Mouse (Mus musculus): ENCODE data around the gene Capza2. TPM values are rescaled to one million over a fixed set of nuclear protein-coding genes. Genes with fewer than 3 reads are reported as not detected.

The Capza2 gene
- total and polyA plus RNA-seq, 3 experiments = 67.8 to 251 (median 84.7) TPM

DNA sequence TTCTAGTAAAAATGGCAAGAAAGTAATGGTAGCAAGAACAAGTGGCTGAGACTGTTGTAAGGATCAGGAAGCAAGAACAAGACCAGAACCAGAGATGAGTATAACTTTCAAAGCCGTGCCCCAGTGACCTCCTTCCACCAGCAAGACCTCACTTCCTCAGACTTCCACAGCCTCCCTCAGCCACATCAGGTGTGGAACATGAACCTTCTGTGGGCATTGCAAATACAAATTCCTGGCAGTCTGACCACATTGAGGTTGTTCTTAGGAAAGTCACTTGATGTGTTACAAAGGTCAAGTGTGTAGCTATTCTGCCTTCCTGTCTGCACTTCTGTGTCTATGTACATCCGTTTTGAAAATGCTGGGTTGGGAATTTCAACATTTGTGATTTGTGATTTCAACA, 16.1 kb downstream of the Capza2 start (continued):
- TF ChIP-seq KAT2A (conservative IDR thresholded peaks at IDR 0.05; ENCODE audit: low read depth, low read length) = no peak
- TF ChIP-seq ELF1 (IDR thresholded peaks at IDR 0.05; ENCODE audit: low read depth, low read length) = no peak
- no peak for TF ChIP-seq POLR2AphosphoS2 (IDR thresholded peaks at IDR 0.05; ENCODE audit: low read length)

DNA sequence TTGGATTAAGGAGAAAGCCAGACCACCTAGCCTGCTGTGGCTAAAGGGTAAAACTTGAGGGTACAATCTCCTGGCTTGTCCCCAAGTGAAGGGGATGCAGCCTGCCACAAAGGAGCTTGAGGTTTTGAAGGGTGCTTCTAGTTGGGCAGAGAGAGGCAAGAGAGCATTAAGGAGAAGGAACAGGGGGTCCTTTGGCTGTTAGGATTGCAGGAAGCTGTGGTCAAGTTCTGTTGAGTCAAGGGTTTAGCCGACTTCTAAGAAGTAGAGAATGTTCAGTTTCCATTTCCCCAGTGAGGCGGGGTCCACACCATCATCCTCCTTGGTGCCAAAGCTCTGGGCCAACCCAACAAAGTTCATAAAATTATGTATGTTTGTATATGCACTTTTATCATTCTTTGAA, 19.0 kb downstream of the Capza2 start:
- Histone ChIP-seq H3K27me3 (ENCODE audit: control insufficient read depth in 1 of 2, insufficient read depth in 2 of 2, low read length in 2 of 2) (no peaks in the 10 kb centered on the region), H3K4me3 (ENCODE audit: control insufficient read depth in 1 of 2, insufficient read depth in 1 of 2, low read depth in 2 of 2, low read length in 2 of 2) (no peak overlapping the region), H3K9ac (ENCODE audit: control insufficient read depth, low read depth, low read length, poor library complexity, severe bottlenecking) (no peak overlapping the region), H3K79me2 (ENCODE audit: control insufficient read depth, insufficient read depth, low read length, poor library complexity) (peaks cover 5% of the 10 kb centered on the region; the same call in 1 of the 2 replicates), H3K4me1 (ENCODE audit: control insufficient read depth in 1 of 2, insufficient read depth in 2 of 2, low read length in 2 of 2) (no peaks in the 10 kb centered on the region), H3K9me3 (replicated peaks; ENCODE audit: insufficient read depth, low read length) (no peaks in the 10 kb centered on the region), H3K36me3 (ENCODE audit: control insufficient read depth in 1 of 2, insufficient read depth in 2 of 2, low read length in 2 of 2) (peaks cover 0 to 37% of the 10 kb centered on the region in 2 experiments; a peak in 2 of 4 replicates), H3K27ac (ENCODE audit: control insufficient read depth, low read depth, low read length) (no peak overlapping the region)
- no peak for DNase-seq (ENCODE audit: low read depth, low spot score)
- TF ChIP-seq GATA1 (IDR thresholded peaks at IDR 0.05; ENCODE audit: low read depth, low read length) = no peak
- TF ChIP-seq CTCF (IDR thresholded peaks at IDR 0.05 in 2 of 3, conservative IDR thresholded peaks at IDR 0.05 in 1 of 3; ENCODE audit: control insufficient read depth in 1 of 3, insufficient read depth in 1 of 3, low read depth in 2 of 3, low read length in 3 of 3, poor library complexity in 1 of 3, severe bottlenecking in 1 of 3) = no peak
- no peak for TF ChIP-seq TCF12 (IDR thresholded peaks at IDR 0.05; ENCODE audit: low read depth, low read length)
- no peak for TF ChIP-seq MAZ (IDR thresholded peaks at IDR 0.05; ENCODE audit: low read depth, low read length)
- no peak for TF ChIP-seq RAD21 (IDR thresholded peaks at IDR 0.05; ENCODE audit: low read depth, low read length)
- no peak for TF ChIP-seq NRF1 (IDR thresholded peaks at IDR 0.05; ENCODE audit: insufficient read depth, low read depth, low read length, poor library complexity, severe bottlenecking)
- no peak for TF ChIP-seq USF1 (IDR thresholded peaks at IDR 0.05; ENCODE audit: low read depth, low read length)
- TF ChIP-seq SMC3 (IDR thresholded peaks at IDR 0.05; ENCODE audit: low read depth, low read length) = no peak
- TF ChIP-seq ZNF384 (IDR thresholded peaks at IDR 0.05; ENCODE audit: low read depth, low read length) = no peak
- TF ChIP-seq ELF1 (IDR thresholded peaks at IDR 0.05; ENCODE audit: low read depth, low read length) = no peak
- TF ChIP-seq MAX (IDR thresholded peaks at IDR 0.05; ENCODE audit: low read length) = no peak
- no peak for TF ChIP-seq BHLHE40 (IDR thresholded peaks at IDR 0.05; ENCODE audit: borderline replicate concordance, low read depth, low read length)
- no peak for TF ChIP-seq ZC3H11A (IDR thresholded peaks at IDR 0.05; ENCODE audit: low read depth, low read length)
- no peak for TF ChIP-seq RCOR1 (IDR thresholded peaks at IDR 0.05; ENCODE audit: low read depth, low read length)
- TF ChIP-seq ZMIZ1 (IDR thresholded peaks at IDR 0.05; ENCODE audit: low read depth, low read length) = no peak
- no peak for TF ChIP-seq MAFK (IDR thresholded peaks at IDR 0.05; ENCODE audit: borderline replicate concordance, low read depth, low read length)
- TF ChIP-seq JUND (IDR thresholded peaks at IDR 0.05; ENCODE audit: low read depth, low read length) = no peak

DNA sequence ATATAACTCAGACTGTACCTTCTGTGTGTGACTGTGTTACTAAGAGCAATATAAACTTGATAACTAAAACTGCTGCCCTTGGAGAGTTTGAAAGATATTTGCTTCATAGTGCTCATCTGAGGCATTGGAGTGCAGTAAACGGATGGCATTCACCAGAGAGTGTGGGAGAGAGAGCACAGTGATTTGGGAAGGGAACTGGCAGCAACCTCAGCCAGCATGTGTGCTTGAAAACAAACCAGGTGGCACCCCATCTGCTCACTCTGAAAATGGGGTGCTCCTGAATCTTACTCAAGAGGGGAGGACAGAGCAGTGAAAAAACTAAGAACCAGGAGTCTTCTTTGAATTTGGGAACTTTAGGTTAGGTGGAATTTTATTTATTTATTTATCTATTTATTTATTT, 21.3 kb downstream of the Capza2 start:
- no peaks in the 10 kb centered on the region for H3K27me3 ChIP-seq (ENCODE audit: control insufficient read depth in 1 of 2, insufficient read depth in 2 of 2, low read length in 2 of 2)
- H3K4me3 ChIP-seq (ENCODE audit: control insufficient read depth in 1 of 2, insufficient read depth in 1 of 2, low read depth in 2 of 2, low read length in 2 of 2) = no peak overlapping the region
- H3K9me3 ChIP-seq (replicated peaks; ENCODE audit: insufficient read depth, low read length) = no peaks in the 10 kb centered on the region
- no peak for TF ChIP-seq UBTF (IDR thresholded peaks at IDR 0.05; ENCODE audit: borderline replicate concordance, insufficient read depth, low read depth, low read length)
- no peak for TF ChIP-seq CHD2 (IDR thresholded peaks at IDR 0.05; ENCODE audit: low read length)
- no peak for TF ChIP-seq TBP (IDR thresholded peaks at IDR 0.05; ENCODE audit: low read depth, low read length)
- TF ChIP-seq POLR2AphosphoS5 (IDR thresholded peaks at IDR 0.05; ENCODE audit: borderline replicate concordance, low read depth, low read length) = no peak
- no peak for TF ChIP-seq SMC3 (IDR thresholded peaks at IDR 0.05; ENCODE audit: low read depth, low read length)
- no peak for TF ChIP-seq ZNF384 (IDR thresholded peaks at IDR 0.05; ENCODE audit: low read depth, low read length)
- TF ChIP-seq ETS1 (IDR thresholded peaks at IDR 0.05; ENCODE audit: low read depth, low read length) = no peak
- no peak for TF ChIP-seq MYB (IDR thresholded peaks at IDR 0.05; ENCODE audit: low read depth, low read length)
- TF ChIP-seq EP300 (IDR thresholded peaks at IDR 0.05; ENCODE audit: low read depth in 1 of 2, low read length in 2 of 2) = no peak
- TF ChIP-seq MYC (IDR thresholded peaks at IDR 0.05; ENCODE audit: low read depth, low read length) = no peak
- TF ChIP-seq ELF1 (IDR thresholded peaks at IDR 0.05; ENCODE audit: low read depth, low read length) = no peak
- no peak for TF ChIP-seq BHLHE40 (IDR thresholded peaks at IDR 0.05; ENCODE audit: borderline replicate concordance, low read depth, low read length)
- no peak overlapping the region for H3K9ac ChIP-seq (ENCODE audit: control insufficient read depth, low read depth, low read length, poor library complexity, severe bottlenecking)
- peaks cover 3% of the 10 kb centered on the region; the same call in 1 of the 2 replicates for H3K79me2 ChIP-seq (ENCODE audit: control insufficient read depth, insufficient read depth, low read length, poor library complexity)
- H3K4me1 ChIP-seq (ENCODE audit: control insufficient read depth in 1 of 2, insufficient read depth in 2 of 2, low read length in 2 of 2) = no peaks in the 10 kb centered on the region
- H3K36me3 ChIP-seq (ENCODE audit: control insufficient read depth in 1 of 2, insufficient read depth in 2 of 2, low read length in 2 of 2) = peaks cover 0 to 40% of the 10 kb centered on the region in 2 experiments; a peak in 2 of 4 replicates
- no peak overlapping the region for H3K27ac ChIP-seq (ENCODE audit: control insufficient read depth, low read depth, low read length)
- no peak for DNase-seq (ENCODE audit: low read depth, low spot score)
